Mouse (Mus musculus) heart, adult 8-10 months (tissue): ENCODE measurements around the gene Commd9. TPM values are rescaled to one million over a fixed set of nuclear protein-coding genes. Genes with fewer than 3 reads are reported as not detected.

Source experiments
- DNase-seq: peaks from one replicate; pipeline ENCODE4 v3.0.0; 2022; ENCODE audit warnings: low spot score
- total RNA-seq, 4 experiments: library from RNA; stranded (reverse); gene quantifications; 2 replicates each; pipeline ENCODE4 v1.2.4; 2022

Gene Commd9
- total RNA-seq, 4 experiments from 2014 or later = 27.7 to 32.8 (median 30.0) TPM

DNA sequence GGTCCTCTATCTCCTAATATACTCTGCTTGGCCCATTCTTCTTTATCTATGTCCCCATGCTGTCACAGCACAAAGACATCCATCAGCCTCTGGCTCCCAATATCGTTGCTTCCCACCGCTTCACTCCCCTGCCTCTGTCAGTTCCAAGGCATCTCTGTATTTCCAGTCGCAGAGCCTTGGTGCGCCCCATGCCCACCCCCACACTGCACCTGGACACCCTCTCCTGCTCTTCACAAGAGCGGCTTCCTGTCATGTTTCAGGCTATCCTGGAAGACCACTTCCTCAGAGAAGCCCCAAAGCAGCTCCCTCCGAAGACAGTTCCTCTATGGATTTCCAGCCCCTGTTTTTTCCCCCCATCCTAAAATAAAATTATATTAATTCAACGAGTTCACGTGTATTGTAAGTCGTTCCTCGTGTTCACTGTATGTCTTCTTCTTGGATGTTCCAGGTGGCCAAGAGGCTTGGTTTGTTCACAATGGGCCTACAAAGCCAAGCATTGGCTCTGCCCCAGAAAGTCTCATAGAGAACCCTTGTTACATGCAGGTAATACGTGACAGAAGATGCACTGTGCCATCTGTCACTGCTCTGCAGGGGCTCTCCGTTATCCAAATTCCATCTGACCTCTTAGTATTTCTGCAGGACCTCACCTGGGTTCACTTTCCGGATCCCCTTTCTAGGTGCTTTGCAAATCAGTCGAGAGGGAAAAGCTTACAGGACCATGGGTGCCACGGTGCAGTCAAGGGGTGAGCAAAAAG lies 23.5 kb downstream of the Commd9 start:
- no peak for DNase-seq

GRCm38 (mm10) chr2:101918518-101918917 lies 32.5 kb downstream of the Commd9 start:
- no peak for DNase-seq

DNA sequence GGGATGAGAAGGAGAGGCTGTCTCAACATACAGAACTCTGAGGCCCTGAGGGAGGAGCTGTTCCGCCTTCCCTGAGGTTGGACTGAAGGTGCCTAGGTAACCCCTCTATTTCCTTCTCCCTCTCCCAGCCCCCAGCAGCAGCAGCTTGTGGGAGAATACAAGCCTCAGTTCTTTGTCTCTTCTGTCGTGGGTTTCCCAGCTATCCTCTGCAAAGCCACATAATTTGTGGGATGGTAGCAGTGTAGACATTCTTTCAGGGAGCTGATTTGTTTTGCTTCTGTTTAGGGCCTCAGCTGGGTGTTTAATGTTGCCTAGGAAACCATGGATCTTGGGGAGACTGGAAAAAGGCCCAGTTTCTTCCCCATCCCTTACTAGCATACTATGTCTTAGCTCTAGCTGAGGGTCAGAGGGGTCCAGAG lies 34.1 kb downstream of the Commd9 start:
- DNase-seq = no peak

- DNase-seq = no peak
Measured at GRCm38 (mm10) chr2:101922302-101922701, 36.3 kb downstream of the Commd9 start.

GRCm38 (mm10) chr2:101923181-101923580 lies 37.1 kb downstream of the Commd9 start:
- DNase-seq = no peak

DNA sequence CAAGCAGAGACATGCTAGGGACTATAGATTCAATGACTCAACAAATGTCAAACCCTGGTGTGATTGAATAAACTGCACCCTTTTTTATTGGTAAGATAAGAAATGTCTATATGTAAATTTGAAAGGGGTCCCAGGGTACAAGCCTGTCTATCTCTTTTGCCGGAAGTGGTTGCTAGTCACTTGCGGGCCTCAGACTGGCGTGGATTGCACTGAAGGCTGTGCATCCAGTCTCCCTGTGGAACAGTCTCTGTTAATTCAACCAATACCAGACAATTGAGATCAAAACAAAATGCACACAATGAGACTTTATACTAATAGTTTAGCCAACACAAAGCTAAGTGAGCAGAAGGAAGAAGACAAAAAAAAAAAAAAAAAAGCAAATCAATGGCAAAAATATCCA lies 39.1 kb downstream of the Commd9 start:
- DNase-seq = no peak

- DNase-seq = no peak
Measured at GRCm38 (mm10) chr2:101925591-101926188, 39.6 kb downstream of the Commd9 start.

- no peak for DNase-seq
Measured at GRCm38 (mm10) chr2:101932169-101932936, 46.3 kb downstream of the Commd9 start.

DNA sequence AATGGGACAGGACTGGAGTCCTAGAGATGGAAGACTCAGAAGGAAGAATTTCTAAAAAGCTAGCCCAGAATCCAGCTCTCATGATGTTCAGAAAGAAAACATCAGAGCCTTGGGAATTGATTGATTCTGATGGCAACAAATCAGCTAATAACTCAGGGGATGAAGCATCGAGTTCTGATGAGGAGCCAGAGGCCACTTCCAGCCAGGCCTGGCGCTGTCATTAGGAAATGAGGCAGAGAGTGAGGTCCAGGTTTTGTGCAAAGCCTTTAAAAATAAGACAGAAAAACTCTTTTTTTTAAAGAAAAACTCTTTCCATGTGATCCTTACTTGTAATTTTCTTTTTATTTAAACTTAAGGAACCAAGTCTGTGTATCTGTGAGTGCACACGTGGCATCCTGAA lies 47.3 kb downstream of the Commd9 start:
- DNase-seq = no peak

DNA sequence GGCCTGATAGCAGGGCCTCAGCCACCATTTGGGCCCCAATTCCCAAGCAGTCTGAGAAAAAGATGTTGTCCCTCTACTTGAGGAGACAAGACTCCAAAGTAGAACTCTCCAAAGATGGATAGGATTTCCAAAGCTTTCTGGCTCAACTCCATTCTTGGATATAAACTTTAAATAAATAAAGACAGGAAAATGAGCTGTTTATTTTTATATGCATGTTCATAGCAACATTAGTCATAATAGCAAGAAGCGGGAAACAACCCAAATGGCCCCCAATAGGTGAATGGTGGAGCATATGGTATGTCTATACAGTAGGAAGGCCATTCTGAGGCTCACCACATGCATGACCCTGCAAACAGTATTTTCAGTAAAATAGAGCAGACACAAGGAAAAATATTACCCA lies 49.0 kb downstream of the Commd9 start:
- no peak for DNase-seq

- no peak for DNase-seq
Measured at GRCm38 (mm10) chr2:101950716-101951520, 64.9 kb downstream of the Commd9 start.

Other genes with a start within 250 kb of the Commd9 start
- under 1 TPM in 2 of 4 experiments, not detected in 2; 0.03 to 0.06 TPM for gene Rag1, start 236.7 kb upstream of the Commd9 start, total RNA-seq
- gene B230118H07Rik, start 236.7 kb upstream of the Commd9 start, total RNA-seq = 100 to 1,000 TPM in 1 of 4 experiments, 10 to 100 TPM in 3; 87.7 to 103 (median 92.8) TPM
- 10 to 100 TPM in 1 of 4 experiments, 1 to 10 TPM in 3; 8.7 to 10.3 (median 9.0) TPM for gene Traf6, start 207.8 kb upstream of the Commd9 start, total RNA-seq
- gene Prr5l, start 3.2 kb upstream of the Commd9 start, total RNA-seq = 1 to 10 TPM; 1.0 to 2.7 (median 2.2) TPM